Mouse (Mus musculus) Muller cell, postnatal 12 days (primary cell): Measurements from ENCODE around the gene Caskin1.
"Not testable (repeated sequence)": the region's sequence is repeated elsewhere in the genome, so short reads cannot be mapped to it uniquely, and the experiment has no call there.

Experiments
- DNase-seq: peaks from one replicate; pipeline ENCODE4 v3.0.0-alpha.2; 2015; ENCODE audit errors: inconsistent ontology term

Gene Caskin1

DNA sequence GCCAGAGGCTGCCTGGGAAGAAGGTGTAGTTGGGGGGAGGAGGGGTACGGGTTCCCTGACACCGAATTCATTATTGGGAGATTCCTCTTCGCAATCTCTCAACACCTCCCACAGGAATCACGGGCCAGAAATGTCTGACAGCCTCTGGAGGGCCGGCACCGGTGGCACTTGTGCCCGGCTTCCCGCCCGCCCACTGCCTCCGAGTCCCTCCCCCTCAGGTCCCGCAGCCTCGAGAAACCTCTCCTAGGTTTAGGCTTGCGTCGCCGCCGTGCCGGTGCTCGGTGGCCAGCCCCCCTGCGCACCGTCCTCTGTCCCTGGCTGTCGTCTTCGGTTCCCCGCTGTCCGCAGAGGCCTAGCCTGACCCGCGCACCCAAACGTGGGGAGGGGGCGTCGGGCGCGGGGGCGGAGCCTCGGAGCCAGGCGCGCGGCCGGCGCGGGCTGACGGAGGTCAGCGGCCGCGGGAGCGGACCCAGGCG lies at the start of gene Caskin1:
TSS of gene Caskin1 (plus strand) at position 416 of the 476 bp plus-strand sequence.
- DNase-seq, result peak; percentile 75

GRCm38 (mm10) chr17:24440377-24440776 lies 48.0 kb upstream of the Caskin1 start:
- DNase-seq, result peak; percentile 35

DNA sequence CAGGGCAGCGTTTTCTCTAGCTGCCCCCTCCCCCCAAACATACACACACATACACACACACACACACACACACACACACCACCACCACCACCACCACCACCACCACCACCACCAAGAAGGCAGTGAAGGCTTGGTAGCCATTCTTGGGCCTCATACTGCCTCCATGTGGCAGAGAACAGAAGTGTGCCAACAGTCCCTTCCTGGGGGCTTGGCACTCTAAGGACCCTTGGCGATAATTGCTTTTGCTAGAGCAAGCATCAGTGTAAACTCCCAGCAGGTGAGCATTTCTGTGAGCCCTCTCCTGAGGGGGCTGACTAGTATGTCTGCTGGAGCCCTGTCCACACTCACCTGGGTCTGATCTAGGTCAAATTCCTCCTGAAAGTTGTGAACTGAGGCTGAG lies 47.3 kb upstream of the Caskin1 start:
- DNase-seq, result no peak

DNA sequence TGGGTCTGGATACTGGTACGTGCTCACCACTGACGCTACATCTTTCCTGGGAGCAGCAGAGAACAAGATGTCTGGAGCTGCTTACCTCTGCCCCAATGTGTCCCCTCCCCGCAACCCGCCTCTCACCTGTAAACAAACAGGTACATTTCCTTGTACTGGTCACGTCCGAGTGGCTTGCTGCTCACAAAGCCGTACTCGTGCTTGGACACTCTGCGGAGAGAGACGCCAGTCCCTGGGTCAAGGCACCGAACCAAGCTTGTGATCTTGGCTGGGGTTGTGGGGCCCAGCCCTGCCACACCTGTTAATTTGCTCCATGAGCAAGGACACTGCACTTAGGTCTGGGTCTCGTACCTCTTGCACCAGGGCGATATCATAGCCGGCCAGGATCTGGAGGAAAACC lies 46.3 kb upstream of the Caskin1 start:
- no peak for DNase-seq

GRCm38 (mm10) chr17:24442632-24443155 lies 45.7 kb upstream of the Caskin1 start, which contains the start of gene Dnase1l2:
Gene Dnase1l2, minus strand, starts transcription at chr17:24443105.
- no peak for DNase-seq

GRCm38 (mm10) chr17:24443409-24443808 lies 45.0 kb upstream of the Caskin1 start:
- no peak for DNase-seq

DNA sequence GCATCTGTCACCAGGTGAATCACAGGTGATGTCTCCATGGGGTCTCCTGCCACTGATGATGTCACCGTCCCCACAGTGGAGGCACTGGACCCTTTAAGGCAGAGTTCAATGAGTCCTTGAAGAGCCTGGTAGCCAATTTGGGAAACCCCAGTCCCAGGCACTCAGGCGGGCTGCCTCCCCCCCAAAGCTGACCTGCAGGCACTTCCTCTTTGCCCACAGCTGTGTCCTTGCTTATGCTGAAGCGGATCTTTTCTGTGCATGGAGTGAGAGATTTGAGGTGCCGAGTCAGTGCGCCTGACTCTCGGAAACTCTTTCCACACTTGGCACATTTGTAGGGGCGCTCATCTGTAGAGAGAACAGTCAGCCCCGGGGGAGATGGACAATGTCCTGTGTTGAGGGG lies 41.8 kb upstream of the Caskin1 start:
- no peak for DNase-seq

GRCm38 (mm10) chr17:24449507-24449906 lies 38.9 kb upstream of the Caskin1 start:
- no peak for DNase-seq

DNA sequence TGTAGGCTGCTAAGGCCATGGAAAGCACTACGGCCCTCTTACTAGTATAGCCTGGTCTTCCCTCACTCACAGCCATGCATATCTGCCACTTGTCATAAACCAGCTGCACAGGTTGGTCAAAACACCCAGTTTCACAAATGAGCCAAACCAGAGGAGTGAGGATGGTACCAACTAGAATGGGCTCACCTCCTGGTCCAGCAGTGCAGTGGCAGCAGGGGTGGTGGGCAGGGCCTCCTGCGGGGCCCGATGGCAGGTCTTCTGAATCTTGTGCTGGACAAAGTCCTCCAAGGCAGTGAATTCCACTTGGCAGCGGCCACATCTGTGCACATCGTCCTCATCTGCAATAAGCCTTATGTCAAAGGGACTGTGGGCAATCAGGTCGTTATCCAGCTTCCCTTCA lies 37.2 kb upstream of the Caskin1 start:
- no peak for DNase-seq

DNA sequence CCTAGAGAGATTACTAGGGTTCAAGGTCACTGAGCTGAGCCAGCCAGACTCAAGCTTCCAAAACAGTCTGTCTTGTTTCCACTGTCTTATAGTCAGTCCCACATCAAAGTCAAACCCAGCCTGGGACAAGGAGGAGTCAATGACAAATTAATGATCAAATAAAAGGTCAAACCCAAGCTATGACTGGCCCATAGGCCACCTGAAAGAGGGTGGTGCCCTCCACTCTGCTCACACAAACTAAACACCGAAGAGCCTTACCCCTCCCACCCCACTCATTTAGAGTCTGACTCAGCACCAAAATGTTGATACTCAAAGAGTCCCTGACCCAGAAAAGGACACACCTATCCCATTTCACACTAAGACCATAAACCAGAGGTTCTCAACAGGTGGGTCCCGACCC lies 35.0 kb upstream of the Caskin1 start:
- no peak for DNase-seq

- no peak for DNase-seq
These were observed 34.1 kb upstream of the Caskin1 start for GRCm38 (mm10) chr17:24454218-24454755.

GRCm38 (mm10) chr17:24454756-24455522 lies 33.5 kb upstream of the Caskin1 start:
- DNase-seq, result peak; percentile 97

GRCm38 (mm10) chr17:24455523-24456206 lies 32.7 kb upstream of the Caskin1 start:
- not testable (repeated sequence) for DNase-seq

DNA sequence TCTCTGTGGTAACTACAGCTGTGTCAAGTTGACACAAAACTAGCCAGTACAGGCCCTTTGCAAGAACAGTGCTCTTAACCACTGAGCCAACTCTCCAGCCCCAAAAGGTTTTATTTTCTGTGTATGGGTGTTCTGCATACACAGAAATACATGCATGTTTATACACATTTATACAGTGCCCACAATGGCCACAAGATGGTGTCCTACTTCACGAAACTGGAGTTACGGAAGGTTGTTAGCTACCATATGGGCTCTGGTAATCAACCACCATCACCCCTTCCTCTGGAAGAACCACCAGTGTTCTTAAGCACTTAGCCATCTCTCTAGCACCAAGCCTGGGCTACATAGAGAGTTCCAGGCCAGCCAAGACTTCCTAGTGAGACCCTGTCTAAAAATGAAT lies 26.8 kb upstream of the Caskin1 start:
- DNase-seq, result no peak

- no peak for DNase-seq
These were observed 25.5 kb upstream of the Caskin1 start for GRCm38 (mm10) chr17:24462932-24463331.

DNA sequence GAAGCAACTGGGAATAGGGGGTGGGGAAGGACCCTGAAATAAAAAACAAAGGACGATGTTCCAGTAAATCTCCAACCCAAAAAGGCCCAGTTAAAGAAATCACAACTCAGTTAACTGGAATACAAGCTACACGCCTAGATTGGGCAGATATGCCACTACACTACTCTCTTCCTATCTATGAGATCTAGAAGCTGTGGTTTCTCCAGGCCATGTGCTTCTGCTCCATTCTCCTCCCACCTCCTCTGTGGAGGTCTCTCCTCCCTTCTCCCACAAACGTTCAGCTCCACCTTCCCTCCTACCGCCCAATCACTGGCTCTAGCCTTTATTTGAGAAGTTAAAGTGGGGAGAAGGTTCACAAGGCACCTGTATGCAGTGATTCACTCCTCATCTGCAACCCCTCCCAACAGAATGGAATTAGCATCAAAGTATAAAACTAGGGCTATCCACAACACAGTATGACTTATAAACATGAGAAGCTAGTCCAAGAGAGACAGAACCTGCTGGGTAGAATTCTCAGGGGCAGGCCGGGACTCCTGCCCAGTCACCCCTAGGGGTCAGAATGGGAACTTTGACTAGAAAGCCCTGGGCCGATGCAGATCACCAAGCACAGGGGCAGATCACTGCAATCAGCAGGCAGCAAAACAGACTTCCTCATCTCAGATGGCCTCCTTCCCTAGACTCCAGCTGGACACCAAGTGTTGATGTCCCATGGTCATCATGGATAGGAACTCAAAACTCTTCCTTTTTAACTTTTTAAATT lies 24.8 kb upstream of the Caskin1 start:
- DNase-seq, result no peak

- no peak for DNase-seq
These were observed 19.7 kb upstream of the Caskin1 start for GRCm38 (mm10) chr17:24468636-24469246.

DNA sequence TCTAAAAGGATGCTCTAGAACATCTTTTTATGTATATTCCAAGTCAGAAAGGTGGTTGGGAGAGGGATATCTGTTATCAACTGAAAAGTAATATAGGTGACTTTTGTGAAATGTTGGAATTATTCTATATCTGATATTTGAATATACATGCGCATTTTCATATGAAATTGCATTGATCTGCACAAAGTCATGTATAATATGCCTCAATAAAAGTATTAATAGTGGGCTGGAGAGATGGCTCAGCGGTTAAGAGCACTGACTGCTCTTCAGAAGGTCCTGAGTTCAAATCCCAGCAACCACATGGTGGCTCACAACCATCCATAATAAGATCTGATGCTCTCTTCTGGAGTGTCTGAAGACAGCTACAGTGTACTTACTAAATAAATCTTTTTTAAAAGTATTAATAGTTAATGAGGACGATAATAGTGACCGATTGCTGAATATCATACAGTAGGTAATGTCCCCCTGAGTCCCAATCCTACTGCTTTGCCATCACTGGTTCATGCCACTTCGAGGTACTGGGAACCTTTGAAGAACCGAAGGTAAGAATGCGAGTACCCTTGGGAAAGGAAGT lies 19.0 kb upstream of the Caskin1 start:
- DNase-seq, result no peak

- peak; percentile 99 for DNase-seq
These were observed 18.3 kb upstream of the Caskin1 start, which contains the start of the genes E4f1 and Pgp for GRCm38 (mm10) chr17:24469910-24470602. Gene E4f1, minus strand, starts transcription at chr17:24470313. Gene Pgp, plus strand, starts transcription at chr17:24470392.
